Mouse (Mus musculus) lung, embryonic 15.5 days (tissue): Measurements from ENCODE around the gene Tmem171. TPM values are rescaled to one million over a fixed set of nuclear protein-coding genes. Genes with fewer than 3 reads are reported as not detected.

Experiments used
- ATAC-seq: fragments of 200-750 bp; cut with Nextera tagmentation; 2 replicates; pipeline ENCODE4 v1.8.0; 2017; ENCODE audit warnings: moderate number of reproducible peaks, borderline replicate concordance; ENCODE audit not compliant: low FRiP score, low TSS enrichment; ENCODE audit errors: extremely low read depth
- H3K27ac ChIP-seq: fragments of 300-500 bp; sonication (generic); 2 replicates; pipeline ENCODE4 v1.5.1; 2015; ENCODE audit warnings: moderate library complexity, mild to moderate bottlenecking, inconsistent platforms
- H3K27me3 ChIP-seq: fragments of 300-500 bp; sonication (generic); 2 replicates; pipeline ENCODE4 v1.6.1; 2015; ENCODE audit warnings: inconsistent platforms
- H3K36me3 ChIP-seq: fragments of 300-500 bp; sonication (generic); 2 replicates; pipeline ENCODE4 v1.6.1; 2015; ENCODE audit warnings: inconsistent platforms
- H3K4me1 ChIP-seq: fragments of 300-500 bp; sonication (generic); 2 replicates; pipeline ENCODE4 v1.6.1; 2015; ENCODE audit warnings: inconsistent platforms
- H3K4me2 ChIP-seq: fragments of 300-500 bp; sonication (generic); 2 replicates; pipeline ENCODE4 v1.6.1; 2015; ENCODE audit warnings: inconsistent platforms, mild to moderate bottlenecking, moderate library complexity
- H3K4me3 ChIP-seq: fragments of 300-500 bp; sonication (generic); 2 replicates; pipeline ENCODE4 v1.5.1; 2015; ENCODE audit warnings: mild to moderate bottlenecking, inconsistent platforms
- H3K9ac ChIP-seq: fragments of 300-500 bp; sonication (generic); 2 replicates; pipeline ENCODE4 v1.6.1; 2015; ENCODE audit warnings: inconsistent platforms
- H3K9me3 ChIP-seq: fragments of 300-500 bp; sonication (generic); 2 replicates; pipeline ENCODE4 v1.6.1; 2016; ENCODE audit warnings: inconsistent platforms
- WGBS: fragments of 180-500 bp; shearing (Covaris S2); methylation state at CpG from one replicate; pipeline ENCODE4 v1.1.7; 2015; 5-methylcytosine and 5-hydroxymethylcytosine counted together
- polyA plus RNA-seq: library from polyadenylated mRNA; unstranded; fragments of >200 nt; fragmentation: Nextera tagmentation; extraction: Ambion mirVana; gene quantifications from 2 replicates; pipeline ENCODE4 v1.2.1, GENCODE M21; 2015

Tmem171 gene
- polyA plus RNA-seq, 1 experiment from 2014 or later, result 19.5 TPM

GRCm38 (mm10) chr13:98691956-98692515 lies 2.6 kb downstream of the Tmem171 start:
- peak overlapping the region; percentile 4; the same call in 1 of the 2 replicates for H3K4me2 ChIP-seq
- H3K9me3 ChIP-seq, result no peaks in the 10 kb centered on the region
- H3K9ac ChIP-seq, result no peak overlapping the region
- 0 out of 2 replicates have a peak, but pooled peaks cover 4% of the 10 kb centered on the region for H3K36me3 ChIP-seq
- H3K4me1 ChIP-seq, result peaks cover 20% of the 10 kb centered on the region
- no peak overlapping the region for H3K4me3 ChIP-seq
- ATAC-seq, result no peak
- 0 out of 2 replicates have a peak overlapping the region, but pooled peaks have one; percentile 26 for H3K27ac ChIP-seq
- H3K27me3 ChIP-seq, result peaks cover 17% of the 10 kb centered on the region; the same call in 1 of the 2 replicates
- 83% methylated on average over 13 of the region's 13 CpGs for WGBS

- no peaks in the 10 kb centered on the region for H3K9me3 ChIP-seq
- no peak for ATAC-seq
- H3K4me2 ChIP-seq, result peak overlapping the region; percentile 4
- no peak overlapping the region for H3K27ac ChIP-seq
- H3K36me3 ChIP-seq, result 0 out of 2 replicates have a peak, but pooled peaks cover 4% of the 10 kb centered on the region
- no peak overlapping the region for H3K9ac ChIP-seq
- H3K27me3 ChIP-seq, result peaks cover 17% of the 10 kb centered on the region; the same call in 1 of the 2 replicates
- no peak overlapping the region for H3K4me3 ChIP-seq
- H3K4me1 ChIP-seq, result peaks cover 12% of the 10 kb centered on the region
- WGBS, result 82% methylated on average over 11 of the region's 11 CpGs
Observed at GRCm38 (mm10) chr13:98690886-98691285, 3.7 kb downstream of the Tmem171 start.

GRCm38 (mm10) chr13:98689605-98690290 lies 4.9 kb downstream of the Tmem171 start:
- Histone ChIP-seq H3K9ac (no peak overlapping the region), H3K27me3 (peaks cover 9% of the 10 kb centered on the region; the same call in 1 of the 2 replicates), H3K9me3 (no peaks in the 10 kb centered on the region), H3K27ac (peak overlapping the region; percentile 79), H3K4me2 (peak overlapping the region; percentile 35), H3K4me1 (peaks cover 8% of the 10 kb centered on the region), H3K4me3 (peak overlapping the region; percentile 2), H3K36me3 (0 out of 2 replicates have a peak, but pooled peaks cover 4% of the 10 kb centered on the region)
- no peak for ATAC-seq
- 31% methylated on average over 11 of the region's 11 CpGs for WGBS

- 63% methylated on average over 9 of the region's 9 CpGs for WGBS
- 0 out of 2 replicates have a peak, but pooled peaks cover 4% of the 10 kb centered on the region for H3K36me3 ChIP-seq
- no peak overlapping the region for H3K4me2 ChIP-seq
- no peak for ATAC-seq
- H3K4me3 ChIP-seq, result no peak overlapping the region
- peaks cover 8% of the 10 kb centered on the region for H3K4me1 ChIP-seq
- no peaks in the 10 kb centered on the region for H3K9me3 ChIP-seq
- H3K27me3 ChIP-seq, result no peaks in the 10 kb centered on the region
- H3K9ac ChIP-seq, result no peak overlapping the region
- no peak overlapping the region for H3K27ac ChIP-seq
Observed at GRCm38 (mm10) chr13:98687931-98688330, 6.7 kb downstream of the Tmem171 start.

GRCm38 (mm10) chr13:98684144-98684900 lies 10.3 kb downstream of the Tmem171 start:
- Histone ChIP-seq H3K36me3 (0 out of 2 replicates have a peak, but pooled peaks cover 4% of the 10 kb centered on the region), H3K9ac (no peak overlapping the region), H3K4me1 (peaks cover 17% of the 10 kb centered on the region; the same call in 1 of the 2 replicates), H3K27me3 (no peaks in the 10 kb centered on the region), H3K27ac (0 out of 2 replicates have a peak overlapping the region, but pooled peaks have one; percentile 29), H3K9me3 (no peaks in the 10 kb centered on the region), H3K4me3 (no peak overlapping the region), H3K4me2 (no peak overlapping the region)
- ATAC-seq, result no peak
- 58% methylated on average over 9 of the region's 9 CpGs for WGBS

GRCm38 (mm10) chr13:98683412-98683811 lies 11.2 kb downstream of the Tmem171 start:
- no peak overlapping the region for H3K27ac ChIP-seq
- H3K27me3 ChIP-seq, result no peaks in the 10 kb centered on the region
- H3K4me3 ChIP-seq, result no peak overlapping the region
- no peak for ATAC-seq
- peaks cover 17% of the 10 kb centered on the region; the same call in 1 of the 2 replicates for H3K4me1 ChIP-seq
- no peak overlapping the region for H3K9ac ChIP-seq
- 88% methylated on average over 2 of the region's 2 CpGs for WGBS
- no peaks in the 10 kb centered on the region for H3K9me3 ChIP-seq
- no peak overlapping the region for H3K4me2 ChIP-seq
- 0 out of 2 replicates have a peak, but pooled peaks cover 4% of the 10 kb centered on the region for H3K36me3 ChIP-seq

GRCm38 (mm10) chr13:98680470-98681060 lies 14.1 kb downstream of the Tmem171 start:
- Histone ChIP-seq H3K9me3 (no peaks in the 10 kb centered on the region), H3K27ac (peak overlapping the region; percentile 37), H3K36me3 (no peaks in the 10 kb centered on the region), H3K4me2 (no peak overlapping the region), H3K4me1 (peaks cover 17% of the 10 kb centered on the region; the same call in 1 of the 2 replicates), H3K9ac (no peak overlapping the region), H3K27me3 (no peaks in the 10 kb centered on the region), H3K4me3 (no peak overlapping the region)
- 47% methylated on average over 5 of the region's 5 CpGs for WGBS
- ATAC-seq, result no peak

- no peaks in the 10 kb centered on the region for H3K9me3 ChIP-seq
- H3K27ac ChIP-seq, result 0 out of 2 replicates have a peak overlapping the region, but pooled peaks have one; percentile 11
- peaks cover 17% of the 10 kb centered on the region; the same call in 1 of the 2 replicates for H3K4me1 ChIP-seq
- 0 out of 2 replicates have a peak, but pooled peaks have one; percentile 34 for ATAC-seq
- H3K4me2 ChIP-seq, result no peak overlapping the region
- no peaks in the 10 kb centered on the region for H3K27me3 ChIP-seq
- no peak overlapping the region for H3K9ac ChIP-seq
- WGBS, result 21% methylated on average over 4 of the region's 4 CpGs
- no peaks in the 10 kb centered on the region for H3K36me3 ChIP-seq
- H3K4me3 ChIP-seq, result no peak overlapping the region
Observed at GRCm38 (mm10) chr13:98679631-98680041, 15.0 kb downstream of the Tmem171 start.

- Histone ChIP-seq H3K27ac (no peak overlapping the region), H3K4me3 (no peak overlapping the region), H3K9me3 (no peaks in the 10 kb centered on the region), H3K9ac (no peak overlapping the region), H3K36me3 (no peaks in the 10 kb centered on the region), H3K4me2 (no peak overlapping the region), H3K27me3 (no peaks in the 10 kb centered on the region), H3K4me1 (peaks cover 17% of the 10 kb centered on the region; the same call in 1 of the 2 replicates)
- no peak for ATAC-seq
- WGBS, result 88% methylated on average over 1 of the region's 1 CpGs
Observed at GRCm38 (mm10) chr13:98679230-98679629, 15.4 kb downstream of the Tmem171 start.

GRCm38 (mm10) chr13:98673922-98674321 lies 20.7 kb downstream of the Tmem171 start:
- no peak overlapping the region for H3K9ac ChIP-seq
- 49% methylated on average over 4 of the region's 4 CpGs for WGBS
- no peaks in the 10 kb centered on the region for H3K36me3 ChIP-seq
- ATAC-seq, result no peak
- H3K4me1 ChIP-seq, result no peaks in the 10 kb centered on the region
- no peak overlapping the region for H3K4me2 ChIP-seq
- H3K9me3 ChIP-seq, result no peaks in the 10 kb centered on the region
- no peak overlapping the region for H3K27ac ChIP-seq
- H3K27me3 ChIP-seq, result no peaks in the 10 kb centered on the region
- H3K4me3 ChIP-seq, result no peak overlapping the region

- 71% methylated on average over 3 of the region's 3 CpGs for WGBS
- H3K9me3 ChIP-seq, result no peaks in the 10 kb centered on the region
- H3K36me3 ChIP-seq, result no peaks in the 10 kb centered on the region
- H3K4me1 ChIP-seq, result no peaks in the 10 kb centered on the region
- H3K27ac ChIP-seq, result no peak overlapping the region
- H3K4me3 ChIP-seq, result no peak overlapping the region
- H3K27me3 ChIP-seq, result no peaks in the 10 kb centered on the region
- H3K4me2 ChIP-seq, result no peak overlapping the region
- no peak for ATAC-seq
- H3K9ac ChIP-seq, result no peak overlapping the region
Observed at GRCm38 (mm10) chr13:98669296-98669695, 25.3 kb downstream of the Tmem171 start.
